Mouse (Mus musculus) MEL (cell line): ENCODE data around the gene Csnk2a2.

ENCODE experiments used
- CHD2 ChIP-seq: IDR thresholded peaks from 2 replicates; pipeline ENCODE4 v1.6.1; 2011; ENCODE audit warnings: low read length, improper control_type of control experiment
- JUND ChIP-seq: IDR thresholded peaks from 2 replicates; pipeline ENCODE4 v1.6.1; 2011; ENCODE audit warnings: low read depth, mild to moderate bottlenecking, improper control_type of control experiment, low read length

DNA sequence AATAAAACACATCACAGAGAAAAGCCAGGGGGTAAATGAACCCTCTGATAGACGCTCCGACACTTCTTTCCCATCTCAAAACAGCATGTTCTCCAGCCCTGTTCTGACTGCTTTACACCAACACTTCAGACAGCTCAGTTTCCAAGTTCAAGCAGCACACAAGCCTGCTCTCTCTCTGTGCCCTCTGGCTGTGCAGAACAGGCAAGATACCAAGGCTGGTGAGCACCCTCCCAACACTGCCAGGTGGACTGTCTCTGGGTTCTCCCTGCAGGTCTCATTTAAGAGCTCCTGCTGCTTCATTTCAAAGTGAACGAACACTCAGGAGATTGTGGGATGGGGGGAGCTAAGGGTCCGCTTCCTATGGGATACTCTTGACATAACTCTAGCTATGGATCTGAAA lies 56.7 kb downstream of the Csnk2a2 start:
- TF ChIP-seq JUND (no peak), CHD2 (no peak)
